Mouse (Mus musculus): ENCODE measurements around the gene Mmp9. TPM values are rescaled to one million over a fixed set of nuclear protein-coding genes. Genes with fewer than 3 reads are reported as not detected.

The Mmp9 gene
- polyA plus RNA-seq, 1 experiment: 13.4 TPM

GRCm38 (mm10) chr2:164994156-164994555, 53.6 kb downstream of the Mmp9 start:
- TF ChIP-seq POLR2A (IDR thresholded peaks at IDR 0.05; ENCODE audit: borderline replicate concordance, extremely low read depth, low read depth, low read length): no peak
- no peak for TF ChIP-seq CTCF (IDR thresholded peaks at IDR 0.05; ENCODE audit: insufficient read depth, low read length)
- 86% methylated on average over 11 of the region's 11 CpGs for WGBS
- H3K4me3 ChIP-seq (replicated peaks; ENCODE audit: extremely low read depth, low read depth, low read length): no peak overlapping the region
- peaks cover 5% of the 10 kb centered on the region; the same call in 1 of the 2 replicates for H3K4me1 ChIP-seq (ENCODE audit: control insufficient read depth, insufficient read depth, low read length)
- DNase-seq: no peak

DNA sequence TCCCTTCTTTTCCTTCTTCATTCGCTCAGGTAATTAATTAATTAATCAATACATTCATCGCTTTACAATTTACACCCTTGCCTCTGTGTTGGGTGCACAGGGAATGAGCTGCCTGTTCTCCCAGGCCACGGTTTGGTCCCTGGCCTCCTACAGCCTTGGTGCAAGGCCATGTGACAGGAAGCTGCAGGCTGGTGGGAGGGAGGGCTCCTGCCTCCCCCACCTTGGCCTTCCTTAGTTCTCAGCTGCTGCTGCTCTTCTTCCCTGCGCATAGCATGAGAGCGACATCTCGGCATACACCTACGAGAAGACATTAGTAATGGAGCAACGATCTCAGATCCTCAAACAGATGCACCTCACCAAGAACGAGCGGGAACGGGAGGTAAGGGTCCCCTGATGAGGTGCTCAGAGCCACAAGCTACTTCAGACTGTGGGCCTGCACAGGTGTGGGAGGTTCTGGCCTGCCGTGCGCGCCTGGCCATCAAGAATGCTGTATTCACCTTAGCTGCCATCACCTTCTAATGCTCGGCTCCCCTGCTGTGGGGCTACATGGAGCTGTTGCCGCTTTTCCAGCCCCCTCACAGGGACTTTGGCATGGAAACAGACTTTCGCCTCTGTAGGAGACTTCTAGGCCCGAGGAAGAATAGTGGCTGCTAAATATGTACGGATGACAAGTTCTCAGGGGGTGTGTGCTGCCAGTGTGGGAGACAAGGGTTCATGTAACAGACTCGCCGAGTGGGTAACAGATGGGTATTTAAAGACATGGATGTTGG, 54.3 kb downstream of the Mmp9 start:
- Histone ChIP-seq H3K4me1 (ENCODE audit: control insufficient read depth, insufficient read depth, low read length) (peaks cover 5% of the 10 kb centered on the region; the same call in 1 of the 2 replicates), H3K4me3 (replicated peaks; ENCODE audit: extremely low read depth, low read depth, low read length) (no peak overlapping the region)
- DNase-seq: no peak
- WGBS: 62% methylated on average over 21 of the region's 21 CpGs
- TF ChIP-seq POLR2A (IDR thresholded peaks at IDR 0.05; ENCODE audit: borderline replicate concordance, extremely low read depth, low read depth, low read length) (no peak), CTCF (IDR thresholded peaks at IDR 0.05; ENCODE audit: insufficient read depth, low read length) (no peak)

DNA sequence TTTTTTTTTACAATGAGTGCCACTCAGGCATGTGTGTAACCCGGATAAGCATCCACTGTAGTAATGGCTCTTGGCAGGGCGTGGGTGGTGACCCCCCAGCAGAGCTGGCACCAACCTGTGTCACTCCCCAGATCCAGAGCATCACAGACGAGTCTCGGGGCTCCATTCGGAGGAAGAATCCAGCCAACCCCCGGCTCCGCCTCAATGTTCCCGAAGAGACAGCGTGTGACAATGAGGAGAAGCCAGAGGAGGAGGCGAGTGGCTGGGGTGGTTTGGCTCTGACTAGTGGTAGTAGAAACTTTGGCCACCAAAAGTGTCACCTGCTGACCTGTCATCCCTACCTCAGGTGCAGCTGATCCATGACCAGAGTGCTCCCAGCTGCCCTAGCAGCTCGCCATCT, 55.4 kb downstream of the Mmp9 start:
- peaks cover 5% of the 10 kb centered on the region; the same call in 1 of the 2 replicates for H3K4me1 ChIP-seq (ENCODE audit: control insufficient read depth, insufficient read depth, low read length)
- WGBS: 81% methylated on average over 11 of the region's 11 CpGs
- no peak for DNase-seq
- H3K4me3 ChIP-seq (replicated peaks; ENCODE audit: extremely low read depth, low read depth, low read length): no peak overlapping the region
- TF ChIP-seq CTCF (IDR thresholded peaks at IDR 0.05; ENCODE audit: insufficient read depth, low read length) (no peak), POLR2A (IDR thresholded peaks at IDR 0.05; ENCODE audit: borderline replicate concordance, extremely low read depth, low read depth, low read length) (no peak)

DNA sequence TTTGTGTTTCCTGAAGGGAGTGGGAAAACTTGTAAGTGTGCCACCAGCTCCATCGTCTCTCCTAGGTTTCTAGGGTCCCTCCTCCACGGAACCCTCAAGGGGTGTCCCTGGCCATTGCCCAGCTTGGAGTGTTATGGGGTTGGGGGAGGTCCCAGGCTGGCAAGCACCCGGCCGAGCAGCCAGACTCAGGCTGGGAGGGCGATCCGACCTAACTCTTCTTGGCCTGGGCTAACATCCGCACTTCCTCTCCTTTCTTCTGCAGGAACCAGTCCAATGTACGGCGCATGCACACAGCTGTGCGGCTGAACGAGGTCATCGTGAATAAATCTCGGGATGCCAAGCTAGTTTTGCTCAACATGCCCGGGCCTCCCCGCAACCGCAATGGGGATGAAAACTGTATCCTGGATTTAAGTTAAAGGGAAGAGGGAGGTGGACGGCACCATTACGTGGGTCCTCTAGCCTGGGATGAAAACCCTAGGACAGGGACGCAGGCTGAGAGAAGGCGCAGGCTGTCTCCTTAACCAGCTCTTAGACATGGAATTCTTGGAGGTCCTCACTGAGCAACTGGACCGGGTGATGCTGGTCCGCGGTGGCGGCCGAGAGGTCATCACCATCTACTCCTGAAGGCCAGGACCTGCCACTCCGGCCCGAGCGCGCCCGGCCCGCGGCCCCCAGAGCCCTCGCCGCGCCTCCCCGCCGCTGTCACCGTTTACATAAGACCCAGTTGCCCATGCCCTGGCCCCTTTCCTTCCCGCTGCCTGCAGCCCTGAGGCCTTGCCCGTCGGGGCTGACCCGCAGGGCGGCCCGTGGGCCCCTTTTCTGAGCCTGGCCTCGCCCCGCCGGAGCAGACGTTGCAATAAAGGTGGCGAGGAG, 56.5 kb downstream of the Mmp9 start:
- TF ChIP-seq CTCF (IDR thresholded peaks at IDR 0.05; ENCODE audit: insufficient read depth, low read length) (no peak), POLR2A (IDR thresholded peaks at IDR 0.05; ENCODE audit: borderline replicate concordance, extremely low read depth, low read depth, low read length) (no peak)
- no peak for DNase-seq
- H3K4me1 ChIP-seq (ENCODE audit: control insufficient read depth, insufficient read depth, low read length): peaks cover 5% of the 10 kb centered on the region; the same call in 1 of the 2 replicates
- peak overlapping the region; percentile 9 for H3K4me3 ChIP-seq (replicated peaks; ENCODE audit: extremely low read depth, low read depth, low read length)
- 9% methylated on average over 49 of the region's 49 CpGs for WGBS

- Histone ChIP-seq H3K4me3 (replicated peaks; ENCODE audit: extremely low read depth, low read depth, low read length) (peak overlapping the region; percentile 17), H3K4me1 (ENCODE audit: control insufficient read depth, insufficient read depth, low read length) (peaks cover 5% of the 10 kb centered on the region; the same call in 1 of the 2 replicates)
- TF ChIP-seq CTCF (IDR thresholded peaks at IDR 0.05; ENCODE audit: insufficient read depth, low read length) (no peak), POLR2A (IDR thresholded peaks at IDR 0.05; ENCODE audit: borderline replicate concordance, extremely low read depth, low read depth, low read length) (no peak)
- under 1% methylated on average over 52 of the region's 52 CpGs for WGBS
- peak; percentile 45 for DNase-seq
Measured at GRCm38 (mm10) chr2:164997721-164998428, 57.3 kb downstream of the Mmp9 start.

DNA sequence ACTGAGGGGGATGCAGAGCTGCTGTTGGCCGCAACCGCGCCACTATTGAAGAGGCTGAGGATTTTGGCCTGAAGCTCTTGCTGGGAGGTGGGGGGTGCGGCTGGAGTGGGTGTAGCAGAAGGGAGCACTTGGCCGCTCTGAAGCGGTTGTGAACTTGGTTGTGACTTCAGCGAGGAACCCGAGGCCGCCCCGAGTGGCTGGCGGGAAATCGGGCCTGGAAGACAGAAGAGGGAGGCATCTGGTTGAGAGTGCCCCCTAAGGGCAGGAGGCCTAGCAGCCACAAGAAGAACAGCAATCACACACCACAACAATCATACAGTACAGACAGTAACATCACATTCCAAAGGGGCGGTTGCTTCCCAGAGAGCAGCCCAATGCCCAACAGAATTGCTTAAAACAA, 61.4 kb downstream of the Mmp9 start:
- Histone ChIP-seq H3K4me1 (ENCODE audit: control insufficient read depth, insufficient read depth, low read length) (peaks cover 5% of the 10 kb centered on the region; the same call in 1 of the 2 replicates), H3K4me3 (replicated peaks; ENCODE audit: extremely low read depth, low read depth, low read length) (no peak overlapping the region)
- no peak for TF ChIP-seq CTCF (IDR thresholded peaks at IDR 0.05; ENCODE audit: insufficient read depth, low read length)
- TF ChIP-seq POLR2A (IDR thresholded peaks at IDR 0.05; ENCODE audit: borderline replicate concordance, extremely low read depth, low read depth, low read length): no peak
- DNase-seq: no peak
- 90% methylated on average over 13 of the region's 13 CpGs for WGBS

DNA sequence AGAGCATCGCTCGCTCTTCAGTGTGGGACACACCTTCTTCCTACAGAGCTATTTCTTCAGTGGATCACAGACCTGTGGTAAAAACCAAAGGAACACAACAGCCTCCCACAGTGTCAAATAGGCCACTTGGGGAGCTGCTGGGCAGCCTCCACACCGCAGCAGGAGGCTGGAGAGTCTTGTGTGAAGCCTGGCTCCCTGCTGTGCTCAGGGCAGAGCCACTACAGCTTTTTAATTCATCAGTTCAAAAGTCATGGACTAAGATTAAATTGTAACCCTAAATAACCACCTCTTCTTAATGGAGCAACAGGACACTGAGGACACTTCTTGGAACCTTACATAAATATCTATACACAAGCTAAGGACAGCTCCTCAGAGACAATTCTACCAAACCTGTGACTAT, 62.5 kb downstream of the Mmp9 start:
- no peak for TF ChIP-seq CTCF (IDR thresholded peaks at IDR 0.05; ENCODE audit: insufficient read depth, low read length)
- TF ChIP-seq POLR2A (IDR thresholded peaks at IDR 0.05; ENCODE audit: borderline replicate concordance, extremely low read depth, low read depth, low read length): no peak
- no peak for DNase-seq
- WGBS: 91% methylated on average over 3 of the region's 3 CpGs

DNA sequence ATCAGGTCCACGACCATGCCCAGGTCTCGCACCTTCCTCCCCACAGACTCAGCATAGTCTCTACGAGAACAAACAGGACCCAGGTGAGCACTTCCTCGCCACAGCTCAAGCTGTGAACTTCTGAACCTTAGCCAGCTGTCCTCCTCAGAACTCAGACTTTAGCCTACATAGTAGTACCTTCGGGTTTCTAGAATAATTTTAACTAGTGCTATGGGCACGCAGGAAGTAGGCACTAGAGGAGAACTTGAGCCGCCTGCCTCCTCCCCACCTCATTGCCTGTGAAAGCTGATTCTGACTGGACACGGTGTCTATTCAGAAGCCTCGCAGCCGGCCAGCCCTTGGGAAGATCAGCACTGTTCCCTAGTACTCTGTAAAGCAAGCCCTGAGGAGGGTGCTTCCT, 63.7 kb downstream of the Mmp9 start:
- WGBS: 82% methylated on average over 10 of the region's 10 CpGs
- no peak overlapping the region for H3K4me3 ChIP-seq (replicated peaks; ENCODE audit: extremely low read depth, low read depth, low read length)
- H3K4me1 ChIP-seq (ENCODE audit: control insufficient read depth, insufficient read depth, low read length): no peaks in the 10 kb centered on the region
- DNase-seq: no peak
- TF ChIP-seq POLR2A (IDR thresholded peaks at IDR 0.05; ENCODE audit: borderline replicate concordance, extremely low read depth, low read depth, low read length) (no peak), CTCF (IDR thresholded peaks at IDR 0.05; ENCODE audit: insufficient read depth, low read length) (no peak)

More for the DNA sequence above, 62.5 kb downstream of the Mmp9 start:
- H3K4me1 ChIP-seq (ENCODE audit: control insufficient read depth, insufficient read depth, low read length): peaks cover 5% of the 10 kb centered on the region; the same call in 1 of the 2 replicates
- H3K4me3 ChIP-seq (replicated peaks; ENCODE audit: extremely low read depth, low read depth, low read length): no peak overlapping the region

Other genes with a start within 250 kb of the Mmp9 start
- gene Spint4, start 242.3 kb upstream of the Mmp9 start, polyA plus RNA-seq (2012; rRNA removed): not detected in 2 replicates
- gene Spint5, start 225.5 kb upstream of the Mmp9 start, polyA plus RNA-seq (2012; rRNA removed): not detected in 2 replicates
- 1.3 and 2.3 TPM in 2 replicates for gene Wfdc3, start 194.8 kb upstream of the Mmp9 start, polyA plus RNA-seq (2012; rRNA removed)
- gene Dnttip1, start 194.8 kb upstream of the Mmp9 start, polyA plus RNA-seq (2012; rRNA removed): 25.5 and 63.1 TPM in 2 replicates
- gene Ube2c, start 170.9 kb upstream of the Mmp9 start, polyA plus RNA-seq (2012; rRNA removed): 6.2 and 9.7 TPM in 2 replicates
- 237 TPM in 1 of 2 replicates, not detected in the other for gene Tnnc2, start 160.8 kb upstream of the Mmp9 start, polyA plus RNA-seq (2012; rRNA removed)
- 52.0 and 61.8 TPM in 2 replicates for gene Snx21, start 155.0 kb upstream of the Mmp9 start, polyA plus RNA-seq (2012; rRNA removed)
- gene Acot8, start 135.9 kb upstream of the Mmp9 start, polyA plus RNA-seq (2012; rRNA removed): 35.7 and 38.6 TPM in 2 replicates
- 3.1 and 3.8 TPM in 2 replicates for gene Zswim3, start 135.7 kb upstream of the Mmp9 start, polyA plus RNA-seq (2012; rRNA removed)
- gene Zswim1, start 118.1 kb upstream of the Mmp9 start, polyA plus RNA-seq (2012; rRNA removed): 9.8 and 10.3 TPM in 2 replicates
- gene Spata25, start 112.2 kb upstream of the Mmp9 start, polyA plus RNA-seq (2012; rRNA removed): 0.54 and 1.1 TPM in 2 replicates
- gene Ctsa, start 107.9 kb upstream of the Mmp9 start, polyA plus RNA-seq (2012; rRNA removed): 289 and 294 TPM in 2 replicates
- 14.8 and 17.9 TPM in 2 replicates for gene Neurl2, start 107.3 kb upstream of the Mmp9 start, polyA plus RNA-seq (2012; rRNA removed)
- gene Pltp, start 83.1 kb upstream of the Mmp9 start, polyA plus RNA-seq (2012; rRNA removed): 873 and 1,096 TPM in 2 replicates
- gene Pcif1, start 61.5 kb upstream of the Mmp9 start, polyA plus RNA-seq (2012; rRNA removed): 42.9 and 44.3 TPM in 2 replicates
- gene Zfp335, start 29.0 kb upstream of the Mmp9 start, polyA plus RNA-seq (2012; rRNA removed): 33.2 and 34.9 TPM in 2 replicates
- 3.6 and 3.9 TPM in 2 replicates for gene Slc12a5, start 20.0 kb downstream of the Mmp9 start, polyA plus RNA-seq (2012; rRNA removed)
- 27.7 and 29.1 TPM in 2 replicates for gene Ncoa5, start 94.1 kb downstream of the Mmp9 start, polyA plus RNA-seq (2012; rRNA removed)
- gene Cd40, start 114.8 kb downstream of the Mmp9 start, polyA plus RNA-seq (2012; rRNA removed): 36.2 and 51.7 TPM in 2 replicates
- gene 1700025C18Rik, start 150.0 kb downstream of the Mmp9 start, polyA plus RNA-seq (2012; rRNA removed): not detected in 2 replicates